Mouse (Mus musculus) thymus, postnatal 25 days (tissue): ENCODE results near the gene Hdac1.
"Not testable (repeated sequence)": the region's sequence is repeated elsewhere in the genome, so short reads cannot be mapped to it uniquely, and the experiment has no call there.

Source experiments
- DNase-seq: peaks from one replicate; pipeline ENCODE4 v3.0.0; 2022

The Hdac1 gene

GRCm38 (mm10) chr4:129557256-129557808 lies 14.8 kb upstream of the Hdac1 start:
- DNase-seq, result peak; percentile 52

DNA sequence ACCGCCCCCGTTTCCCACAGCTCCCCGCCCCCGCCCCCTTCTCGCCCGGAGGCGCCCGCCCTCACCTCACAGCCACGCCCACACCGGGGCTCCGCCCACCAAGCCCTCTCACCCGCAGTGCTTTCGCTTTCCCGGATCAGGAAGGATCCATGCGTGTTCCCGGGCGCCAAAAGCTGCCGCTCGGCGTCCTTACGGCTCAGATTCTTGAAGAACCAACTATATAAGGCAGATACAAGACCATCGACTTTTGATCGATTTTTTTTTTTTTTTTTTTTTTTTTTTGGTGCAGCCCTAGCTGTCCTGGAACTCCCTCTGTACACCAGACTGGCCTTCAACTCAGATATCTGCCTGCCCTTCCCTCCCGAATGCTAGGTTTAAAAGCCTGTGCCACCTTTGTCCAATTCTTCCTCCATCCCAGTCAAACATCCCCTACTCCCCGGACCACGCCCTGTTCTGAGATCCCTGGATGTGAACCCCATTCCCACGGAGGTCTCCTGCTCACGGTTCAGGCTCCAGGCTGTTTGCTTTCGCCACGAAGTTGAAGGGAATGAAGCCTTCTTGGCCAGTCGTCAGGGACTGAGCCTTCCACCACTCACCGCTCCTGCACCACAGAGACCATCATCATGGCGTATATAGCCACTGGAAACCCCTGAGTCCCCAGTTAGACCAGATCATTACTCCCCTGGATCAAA lies 14.2 kb upstream of the Hdac1 start:
- DNase-seq, result peak; percentile 94

DNA sequence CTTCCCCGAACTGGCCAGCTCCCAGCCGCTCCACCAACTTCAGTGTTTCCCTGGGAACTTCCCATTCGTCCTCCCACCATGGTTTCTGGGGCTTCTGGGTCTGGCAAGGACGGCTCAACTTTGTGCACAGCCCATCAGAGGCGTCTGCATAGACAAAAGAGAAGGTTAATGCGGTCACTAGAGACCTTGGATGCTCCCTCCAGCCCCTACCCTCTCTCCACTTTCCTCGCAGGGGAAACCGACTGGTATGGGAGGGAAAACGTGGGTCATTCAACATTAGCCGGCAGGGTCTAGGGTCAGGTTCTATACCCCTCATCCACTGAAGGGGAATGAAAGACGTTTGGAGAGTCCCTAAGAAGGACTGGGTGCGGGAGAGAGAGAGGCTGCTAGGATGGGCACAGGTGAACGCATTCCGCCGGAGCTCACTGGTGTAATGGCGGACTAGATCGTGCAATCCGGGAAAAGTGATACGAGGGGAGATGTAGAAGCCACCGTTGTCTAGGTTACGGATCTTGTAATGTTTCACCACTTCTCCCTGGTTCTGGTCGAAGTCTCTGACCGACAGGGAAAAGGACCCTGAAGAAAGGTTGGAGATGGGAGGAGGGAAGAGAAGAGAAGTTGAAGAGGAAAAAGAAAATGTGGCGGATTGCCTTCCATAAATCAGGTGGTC lies 13.5 kb upstream of the Hdac1 start:
- DNase-seq, result no peak

DNA sequence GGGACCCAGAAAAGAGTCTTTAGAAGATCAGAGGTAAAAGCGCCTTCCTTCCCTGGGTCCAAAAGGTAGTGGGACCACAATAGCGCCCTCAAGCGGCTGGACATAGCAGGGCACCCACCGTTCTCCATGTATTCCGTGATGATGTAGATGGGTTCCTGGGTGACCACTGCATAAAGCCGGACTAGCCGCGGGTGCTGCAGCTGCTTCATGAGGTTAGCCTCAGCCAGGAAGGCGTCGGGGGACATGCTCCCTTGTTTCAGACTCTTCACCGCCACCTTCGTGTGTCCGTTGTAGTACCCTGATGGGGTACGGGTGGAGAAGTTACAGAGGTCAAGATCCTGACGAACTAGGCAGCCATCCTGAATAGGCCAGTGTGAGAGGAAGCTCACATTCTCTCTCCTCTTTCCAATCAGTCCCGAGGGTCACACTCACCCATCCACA lies 12.9 kb upstream of the Hdac1 start:
- DNase-seq, result peak; percentile 48

DNA sequence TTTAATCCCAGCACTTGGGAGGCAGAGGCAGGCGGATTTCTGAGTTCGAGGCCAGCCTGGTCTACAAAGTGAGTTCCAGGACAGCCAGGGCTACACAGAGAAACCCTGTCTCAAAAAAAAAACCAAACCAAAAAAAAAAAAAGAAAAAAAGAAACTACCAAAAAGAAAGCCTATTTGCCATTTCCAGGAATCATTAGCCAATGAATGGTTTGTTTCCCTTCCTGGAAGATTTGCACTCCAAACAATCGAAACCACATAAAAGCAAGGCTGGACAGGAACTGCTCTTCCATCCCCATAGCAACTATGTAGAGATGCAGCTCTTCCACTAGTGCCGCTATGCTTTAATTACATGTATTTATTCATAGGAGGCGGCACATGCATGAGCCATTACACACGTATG lies 12.0 kb upstream of the Hdac1 start:
- not testable (repeated sequence) for DNase-seq

DNA sequence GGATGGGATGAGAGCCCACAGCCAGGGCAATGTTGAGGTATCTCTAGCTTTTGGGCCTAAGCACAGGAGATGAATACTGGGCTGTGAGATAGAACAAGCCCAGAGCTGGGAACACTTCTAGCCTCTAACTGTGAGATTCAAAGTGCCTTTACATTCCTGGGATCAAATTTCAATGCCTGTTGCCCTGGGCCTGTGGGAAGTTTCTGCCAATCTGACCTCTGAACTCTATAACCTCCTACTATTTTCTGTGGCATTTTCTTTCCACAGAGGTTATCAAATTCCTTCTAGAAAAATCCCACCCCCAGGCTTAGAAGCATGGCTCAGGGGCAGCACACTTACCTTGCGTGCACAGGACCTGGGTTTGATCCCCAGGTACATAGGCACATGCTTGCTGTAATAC lies 7.8 kb upstream of the Hdac1 start:
- DNase-seq, result no peak

DNA sequence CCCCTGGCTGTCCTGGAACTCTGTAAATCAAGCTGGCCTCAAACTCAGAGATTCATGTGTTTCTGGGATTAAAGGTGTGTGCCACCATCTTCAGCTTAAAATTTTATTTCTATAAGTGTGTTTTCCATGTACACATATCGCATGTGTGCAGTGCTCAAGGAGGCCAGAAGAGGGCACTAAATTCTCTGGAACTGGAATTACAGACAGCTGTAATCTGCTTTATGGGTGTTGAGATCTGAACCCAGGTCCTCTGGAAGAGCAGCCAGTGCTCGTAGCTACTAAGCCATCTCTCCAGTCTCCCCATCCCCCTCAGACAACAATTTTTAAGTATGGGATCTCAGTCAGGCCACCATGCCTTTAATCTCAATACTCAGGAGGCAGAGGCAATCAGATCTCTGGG lies 6.8 kb upstream of the Hdac1 start:
- DNase-seq, result peak; percentile 77

- DNase-seq, result not testable (repeated sequence)
Measured at GRCm38 (mm10) chr4:129547631-129548030, 5.1 kb upstream of the Hdac1 start.

DNA sequence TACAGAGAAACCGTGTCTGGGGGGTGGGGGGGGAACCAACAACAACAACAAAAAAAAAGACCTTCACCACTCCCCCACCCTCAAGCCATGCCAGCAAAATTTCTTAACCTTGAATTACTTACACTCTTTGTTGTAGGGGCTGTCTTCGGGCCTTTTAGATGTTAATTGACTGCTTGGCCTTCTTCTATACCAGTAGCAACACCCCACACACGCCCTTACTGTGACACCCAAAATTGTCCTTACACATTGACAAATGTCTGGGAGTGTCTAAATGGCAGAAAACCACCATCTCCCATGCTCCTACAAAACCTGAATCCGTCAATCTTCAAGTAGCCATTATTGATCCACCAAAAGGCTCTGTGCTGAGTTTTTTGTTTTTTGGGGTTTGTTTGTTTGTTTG lies 1.6 kb upstream of the Hdac1 start:
- no peak for DNase-seq

- DNase-seq, result peak; percentile 62
Measured at GRCm38 (mm10) chr4:129541868-129542591, 483 bp downstream of the Hdac1 start.

DNA sequence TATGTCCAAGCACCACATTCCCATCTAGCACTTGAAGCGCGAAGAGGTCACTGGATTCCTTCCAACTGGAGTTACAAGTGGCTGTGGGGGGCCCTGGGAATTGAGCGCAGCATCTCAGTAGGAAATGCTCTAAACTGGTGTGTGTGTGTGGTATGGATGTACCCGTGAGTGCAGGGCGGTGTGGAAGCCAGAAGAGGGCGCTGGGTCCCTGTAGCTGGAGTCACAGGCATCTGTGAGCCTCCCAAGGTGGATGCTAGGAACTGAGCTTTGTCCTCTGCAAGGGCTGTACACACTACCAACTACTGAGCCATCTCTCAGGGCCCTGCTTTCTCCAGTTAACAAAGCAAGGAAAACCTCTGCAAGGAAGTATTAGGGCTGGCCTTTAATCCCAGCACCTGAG lies 2.5 kb downstream of the Hdac1 start:
- DNase-seq, result peak; percentile 63

DNA sequence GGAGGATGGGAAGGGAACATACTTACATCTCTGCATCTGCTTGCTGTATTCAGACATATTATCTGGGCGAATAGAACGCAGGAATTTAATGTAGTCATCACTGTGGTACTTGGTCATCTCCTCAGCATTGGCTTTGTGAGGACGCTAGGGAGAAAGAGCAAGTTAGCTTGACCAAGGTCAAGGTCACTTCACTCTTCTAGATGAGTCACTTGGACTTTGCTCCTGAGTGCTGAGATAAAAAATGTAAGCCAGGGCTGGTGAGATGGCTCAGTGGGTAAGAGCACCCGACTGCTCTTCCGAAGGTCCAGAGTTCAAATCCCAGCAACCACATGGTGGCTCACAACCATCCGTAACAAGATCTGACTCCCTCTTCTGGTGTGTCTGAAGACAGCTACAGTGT lies 13.6 kb downstream of the Hdac1 start:
- DNase-seq, result not testable (repeated sequence)

DNA sequence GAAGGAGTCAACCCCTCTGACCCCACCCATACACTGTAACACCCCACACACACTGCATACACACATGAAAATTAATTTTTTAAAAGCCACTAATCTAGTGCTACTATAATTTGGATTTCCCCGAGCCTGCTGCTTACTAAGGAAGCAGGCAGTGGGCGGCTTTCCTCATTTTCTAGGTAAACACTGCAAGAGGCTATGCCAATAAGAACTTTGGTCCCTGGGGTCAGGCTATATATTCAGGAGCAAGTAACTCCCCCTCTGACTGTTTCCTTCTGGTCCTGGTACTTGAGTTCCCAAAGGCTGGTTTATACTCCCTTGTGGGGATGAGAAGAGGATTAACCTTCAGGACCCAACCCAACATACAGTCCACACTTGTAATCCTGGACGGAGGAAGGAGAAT lies 16.6 kb downstream of the Hdac1 start:
- DNase-seq, result no peak

DNA sequence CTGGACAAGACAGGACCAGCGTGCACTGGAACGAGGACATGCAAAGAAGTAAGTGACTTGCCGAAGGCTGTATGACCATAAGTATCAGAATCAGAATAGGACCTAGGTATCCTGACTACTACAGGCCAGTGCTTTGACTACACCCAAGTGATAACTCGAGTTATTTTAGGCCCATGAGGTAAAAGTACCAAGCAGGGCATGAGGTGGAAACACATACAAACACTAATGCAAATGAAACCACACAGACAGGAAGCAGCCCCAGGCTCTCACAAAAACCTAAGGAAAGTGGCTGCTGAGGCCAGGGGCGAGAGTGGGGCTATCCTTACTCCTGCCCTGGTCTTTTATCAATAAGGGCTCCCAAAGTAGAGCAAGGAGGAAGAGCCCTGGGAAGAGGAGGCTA lies 17.2 kb downstream of the Hdac1 start:
- DNase-seq, result no peak

DNA sequence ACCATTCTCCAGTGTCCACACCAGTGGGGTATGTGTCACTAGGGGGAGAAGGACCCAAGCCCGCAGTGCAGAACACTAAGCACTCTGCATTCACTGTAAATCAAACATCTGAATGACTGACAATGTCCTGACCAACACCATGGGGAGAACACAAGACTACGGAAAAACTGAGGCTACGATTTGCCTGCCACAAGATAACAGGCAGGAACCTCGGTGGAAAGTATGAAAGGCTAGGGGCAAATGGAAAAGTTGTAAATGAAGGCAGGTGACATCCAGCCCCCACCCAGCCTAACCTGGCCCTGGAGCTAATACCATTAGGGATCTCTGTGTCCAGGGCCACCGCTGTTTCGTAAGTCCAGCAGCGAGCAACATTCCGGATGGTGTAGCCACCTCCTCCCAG lies 24.0 kb downstream of the Hdac1 start:
- no peak for DNase-seq

GRCm38 (mm10) chr4:129516925-129517324 lies 25.6 kb downstream of the Hdac1 start:
- no peak for DNase-seq

- peak; percentile 81 for DNase-seq
Measured at GRCm38 (mm10) chr4:129514300-129514898, 28.1 kb downstream of the Hdac1 start.

DNA sequence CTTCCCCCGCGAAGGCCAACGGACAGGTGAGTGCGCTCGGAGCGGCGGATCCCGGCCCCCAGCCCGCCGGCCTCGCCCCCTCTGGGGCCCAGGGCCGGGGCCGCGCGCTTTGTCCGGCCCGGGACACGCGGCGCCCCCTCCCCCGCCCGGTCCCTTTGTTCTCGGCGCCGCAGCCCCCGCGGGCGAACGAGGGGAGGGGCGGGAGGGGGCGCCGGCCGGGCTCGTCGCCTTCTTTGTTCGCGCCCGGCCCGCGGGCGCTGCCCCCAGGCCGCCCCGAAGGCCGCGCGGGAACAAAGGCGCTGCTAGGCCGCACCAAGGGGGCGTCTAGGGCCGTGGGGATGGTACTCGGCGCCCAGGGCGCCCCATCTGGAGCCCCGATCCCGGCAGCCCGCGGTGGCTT lies 28.6 kb downstream of the Hdac1 start:
- DNase-seq, result no peak

GRCm38 (mm10) chr4:129513086-129513767 lies 29.3 kb downstream of the Hdac1 start, which contains the start of gene Marcksl1:
Gene Marcksl1, plus strand, starts transcription at chr4:129513581.
- DNase-seq, result peak; percentile 95

GRCm38 (mm10) chr4:129511413-129512096 lies 31.0 kb downstream of the Hdac1 start:
- DNase-seq, result no peak

GRCm38 (mm10) chr4:129510723-129511412 lies 31.6 kb downstream of the Hdac1 start:
- DNase-seq, result no peak
